Mouse (Mus musculus) T-helper 2 cell (primary cell): ENCODE data around the gene Mettl16.

Experiments used
- in situ Hi-C: fragments of 300-600 bp; cut with MboI, MseI; formaldehyde crosslinking; loops from one replicate; pipeline ENCODE4 v1.15.1; 2025; ENCODE audit warnings: high pct_unique_total_duplicates

The Mettl16 gene

DNA sequence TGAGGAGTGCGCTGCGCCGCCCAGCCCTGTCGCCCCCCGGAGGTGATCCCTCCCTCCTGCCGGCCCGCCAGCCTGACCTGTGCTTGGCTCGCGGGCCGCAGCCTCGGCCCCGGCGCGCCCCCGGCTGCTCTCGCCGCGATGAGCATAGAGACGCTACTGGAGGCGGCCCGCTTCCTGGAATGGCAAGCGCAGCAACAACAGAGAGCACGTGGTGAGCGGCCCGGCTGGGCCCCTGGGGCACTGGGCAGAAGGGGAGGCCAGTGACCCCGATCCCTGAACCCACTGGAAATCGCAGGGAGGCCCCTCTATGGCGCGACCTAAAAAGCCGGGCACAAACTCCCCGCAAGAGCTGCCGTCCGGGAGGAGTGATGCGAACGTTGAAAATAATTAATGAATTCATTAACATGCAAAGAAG, 60.6 kb downstream of the Mettl16 start:
- in situ Hi-C loops: no loop called here

DNA sequence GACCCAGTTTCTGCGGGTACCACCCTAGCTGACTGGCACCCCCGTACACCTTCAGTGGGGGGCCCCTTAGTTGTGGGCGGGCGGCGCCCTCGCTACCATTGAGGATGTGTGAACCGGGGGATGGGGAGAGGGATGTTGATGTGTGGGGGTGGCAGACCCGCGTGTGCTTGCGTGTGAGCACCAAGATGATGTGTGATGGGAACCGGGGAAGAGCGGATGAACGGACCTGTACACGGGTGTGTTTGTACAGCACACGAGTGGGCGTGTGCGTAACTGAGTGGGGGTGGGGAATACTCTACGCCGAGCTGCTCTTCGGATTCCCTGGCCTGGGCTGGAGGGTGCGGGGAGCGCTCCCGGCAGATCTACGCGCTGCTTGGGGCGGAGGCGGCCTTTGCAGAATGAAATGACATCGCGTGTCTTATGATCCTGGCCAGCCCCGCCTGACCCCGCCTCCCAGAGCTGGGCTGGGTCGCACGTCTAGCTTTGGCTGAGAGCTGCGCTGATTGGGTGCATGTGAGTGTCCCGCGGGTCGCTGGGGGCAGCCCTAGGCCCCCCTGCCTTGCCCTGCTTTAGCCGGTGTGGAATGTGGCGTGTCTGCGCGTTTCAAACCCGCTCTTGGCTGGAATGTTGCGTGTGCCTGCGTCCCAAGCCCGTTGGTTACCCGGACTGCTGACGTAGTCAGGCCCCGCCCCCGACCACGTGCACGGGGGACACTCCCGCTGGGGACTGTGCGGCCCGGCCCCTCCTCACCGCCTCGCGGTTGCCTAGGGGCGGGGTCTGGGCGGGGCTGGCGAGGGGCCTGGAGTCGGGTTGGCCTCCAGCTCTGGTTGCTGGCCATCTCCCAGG, 61.2 kb downstream of the Mettl16 start:
- in situ Hi-C loops: no loop called here

GRCm38 (mm10) chr11:74832503-74833143, 62.0 kb downstream of the Mettl16 start:
- in situ Hi-C loops: no loop called here

DNA sequence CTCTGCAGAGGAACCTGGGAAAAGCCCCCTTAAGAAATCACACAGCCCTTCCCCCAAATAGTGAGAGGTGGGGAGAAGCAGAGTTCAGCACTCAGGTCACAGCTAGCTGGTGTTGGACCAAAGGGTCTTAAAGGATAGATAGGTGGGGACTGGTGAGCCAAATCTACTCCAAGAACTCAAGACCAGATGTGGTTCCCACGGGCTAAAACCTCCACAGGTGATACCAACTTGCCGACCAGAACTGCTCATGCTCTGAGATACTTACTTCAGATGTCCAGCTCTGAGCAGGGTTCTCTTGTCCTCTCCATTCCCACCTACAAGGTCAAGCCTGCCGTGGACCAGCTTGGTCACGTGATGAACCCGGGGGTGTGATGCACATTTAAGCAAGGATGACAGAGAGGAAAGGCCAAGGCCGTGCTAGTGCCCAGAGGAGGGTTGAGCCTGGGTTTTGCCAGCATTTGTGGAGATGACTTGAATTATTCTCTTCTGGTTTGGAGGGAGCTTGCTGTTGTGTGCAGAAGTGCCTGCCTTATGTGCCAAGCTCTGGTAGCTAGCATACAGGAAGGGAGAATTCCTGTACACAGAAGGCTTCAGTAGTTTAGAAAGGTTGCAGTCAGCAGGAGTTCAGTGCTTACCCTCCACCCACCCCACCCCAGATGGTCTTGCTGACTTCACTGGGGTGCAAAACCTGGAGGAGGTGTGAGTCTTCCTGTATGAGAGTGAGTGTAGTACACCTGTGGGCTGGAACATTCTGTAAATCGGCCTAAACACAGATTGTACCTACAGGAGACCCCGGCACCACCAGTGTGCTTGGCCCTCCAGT, 63.1 kb downstream of the Mettl16 start:
- in situ Hi-C loops: no loop called here

DNA sequence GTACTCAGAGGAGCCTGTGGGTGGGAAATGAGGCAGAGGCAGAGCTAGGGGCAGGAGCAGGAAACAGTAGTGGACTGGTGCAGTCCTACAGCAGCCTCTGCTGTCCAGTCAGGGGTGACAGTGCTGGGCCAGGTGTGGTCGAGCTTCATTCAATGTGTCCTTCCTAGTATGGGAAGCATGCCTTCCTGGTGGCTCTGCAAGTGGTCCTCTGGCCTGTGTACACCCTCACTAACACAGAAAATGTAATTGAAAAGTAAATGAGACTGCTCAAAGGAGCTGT, 63.7 kb downstream of the Mettl16 start:
- in situ Hi-C loops: no loop called here

- in situ Hi-C loops: no loop called here
Observed at GRCm38 (mm10) chr11:74834650-74835277, 64.1 kb downstream of the Mettl16 start.

DNA sequence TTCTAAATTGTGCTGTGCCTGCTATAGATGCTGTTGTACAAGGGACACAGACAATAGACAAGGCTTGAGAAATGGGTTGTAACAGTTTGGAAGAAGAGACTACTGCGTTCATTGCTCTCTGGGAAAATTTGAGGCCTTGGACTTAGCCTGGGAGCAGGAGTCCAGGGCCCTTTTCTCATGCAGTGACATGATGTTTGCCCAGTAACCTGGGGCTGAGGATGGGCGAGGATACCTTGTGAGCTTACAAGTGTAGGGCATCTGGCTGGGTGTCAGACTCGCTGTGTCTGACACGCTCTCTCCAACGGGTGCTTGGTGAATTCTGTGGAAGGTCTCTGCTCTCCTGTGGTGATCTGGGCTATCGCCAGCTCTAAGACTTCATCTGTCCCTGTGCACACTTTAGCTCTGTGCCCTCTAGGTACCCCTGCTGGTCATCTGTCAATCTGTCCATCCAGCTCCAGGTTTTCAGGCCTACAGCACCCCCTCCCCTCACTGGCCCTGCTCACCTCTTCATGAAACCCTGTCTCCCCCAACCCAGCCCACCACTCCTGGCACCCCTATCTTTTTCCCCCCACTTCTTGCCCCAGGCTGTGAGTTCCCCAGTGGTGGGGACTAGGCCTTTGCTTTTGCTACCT, 65.1 kb downstream of the Mettl16 start:
- in situ Hi-C loops: no loop called here

- in situ Hi-C loops: no loop called here
Observed at GRCm38 (mm10) chr11:74836225-74837055, 65.8 kb downstream of the Mettl16 start.

DNA sequence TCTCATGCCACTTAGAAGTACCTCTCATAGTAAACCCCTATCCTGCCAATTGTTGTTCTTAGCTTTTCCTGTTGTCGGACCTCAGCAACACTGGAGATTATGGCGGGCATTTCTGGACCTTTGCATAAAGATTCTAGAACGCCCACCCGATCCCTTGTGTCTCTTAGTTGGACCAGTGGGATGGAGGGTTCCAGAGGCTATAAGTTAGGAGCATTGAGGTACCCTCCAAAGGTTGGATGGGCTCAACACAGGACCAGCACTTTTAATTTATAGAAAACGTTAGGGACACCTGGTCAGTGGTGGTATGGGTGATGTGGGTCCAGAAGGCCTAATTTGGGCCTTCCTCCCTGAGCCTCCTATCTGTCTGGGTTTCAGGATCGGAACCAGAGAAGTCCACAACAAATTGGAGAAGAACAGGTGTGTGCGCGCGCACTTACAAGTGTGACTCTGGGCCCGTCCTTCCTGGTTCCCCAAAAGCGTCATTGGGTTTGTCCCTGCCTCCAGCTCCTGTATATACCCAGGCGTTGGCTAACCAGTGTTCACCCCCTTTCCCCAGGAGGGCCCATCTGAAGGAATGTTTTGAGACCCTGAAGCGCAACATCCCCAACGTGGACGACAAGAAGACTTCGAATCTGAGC, 66.5 kb downstream of the Mettl16 start:
- in situ Hi-C loops: no loop called here

GRCm38 (mm10) chr11:74837694-74838431, 67.2 kb downstream of the Mettl16 start:
- in situ Hi-C loops: no loop called here

- in situ Hi-C loops: no loop called here
Observed at GRCm38 (mm10) chr11:74838441-74838840, 67.8 kb downstream of the Mettl16 start.

DNA sequence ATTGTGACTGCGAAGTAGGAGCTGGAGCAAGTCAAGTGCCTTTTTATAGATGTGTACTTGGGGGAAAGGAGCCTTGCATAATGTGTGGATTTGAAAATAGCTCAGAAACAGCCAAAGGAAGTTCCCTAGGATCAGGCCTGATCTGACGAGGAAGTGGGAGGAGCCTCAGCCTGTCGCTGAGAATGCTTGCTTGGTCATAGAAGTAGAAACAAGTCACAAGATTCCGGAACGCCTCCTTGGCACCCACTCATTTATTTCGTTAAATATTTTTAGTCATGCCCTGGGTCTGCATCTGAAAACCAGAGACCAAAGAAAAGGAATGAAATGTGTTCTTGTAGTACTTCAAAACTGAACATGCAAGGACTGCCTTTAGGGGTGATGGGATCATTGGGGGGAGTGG, 68.3 kb downstream of the Mettl16 start:
- in situ Hi-C loops: no loop called here

DNA sequence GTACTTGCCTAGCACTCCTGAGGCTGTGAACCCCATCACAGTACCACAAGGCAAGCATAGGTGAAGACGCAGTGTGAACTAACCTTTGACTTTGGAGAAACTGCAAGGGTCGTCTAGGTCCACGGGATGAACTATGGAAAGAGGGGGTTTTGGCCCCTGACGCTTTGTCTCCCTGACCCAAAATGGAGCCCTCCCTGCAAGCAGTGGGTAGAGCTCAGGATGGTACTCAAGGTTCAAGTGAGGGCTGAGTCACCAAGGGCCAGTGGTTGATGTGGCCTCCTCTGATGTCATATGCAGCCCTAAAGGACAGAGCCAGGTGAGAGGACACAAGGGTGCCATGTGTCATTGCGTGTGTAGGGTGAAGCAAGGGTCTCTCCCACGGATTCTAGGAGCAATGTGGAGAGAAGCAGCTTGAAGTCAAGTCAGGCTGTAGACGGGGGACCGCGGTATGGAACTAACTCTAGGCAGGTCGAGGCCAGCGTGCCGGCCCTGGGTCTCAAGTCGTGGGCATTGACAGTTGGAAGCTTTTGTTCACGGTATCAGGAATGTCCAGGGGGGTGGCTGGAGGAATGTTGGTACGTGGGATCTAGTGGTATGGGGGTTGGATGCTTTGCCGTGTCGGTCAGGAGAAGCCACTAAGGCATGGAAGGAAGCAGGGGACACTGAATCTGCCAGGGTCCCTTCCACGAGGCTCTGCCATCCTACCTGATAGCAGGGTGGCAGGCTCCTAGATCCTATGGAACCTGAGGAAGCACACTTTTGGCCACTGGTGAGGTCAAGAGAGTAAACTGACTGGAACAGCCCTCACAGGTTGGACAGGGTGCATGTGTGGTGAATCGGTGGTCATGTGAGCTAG, 69.5 kb downstream of the Mettl16 start:
- in situ Hi-C loops: no loop called here

GRCm38 (mm10) chr11:74840739-74841138, 70.1 kb downstream of the Mettl16 start:
- in situ Hi-C loops: no loop called here

GRCm38 (mm10) chr11:74841366-74841765, 70.7 kb downstream of the Mettl16 start:
- in situ Hi-C loops: no loop called here

GRCm38 (mm10) chr11:74842045-74842444, 71.4 kb downstream of the Mettl16 start:
- in situ Hi-C loops: no loop called here

- in situ Hi-C loops: no loop called here
Observed at GRCm38 (mm10) chr11:74842656-74843434, 72.2 kb downstream of the Mettl16 start.

- in situ Hi-C loops: no loop called here
Observed at GRCm38 (mm10) chr11:74843435-74843714, 72.7 kb downstream of the Mettl16 start.
